Mouse (Mus musculus) stomach, postnatal 0 days (tissue): ENCODE data around the gene Lgals4. TPM values are rescaled to one million over a fixed set of nuclear protein-coding genes. Genes with fewer than 3 reads are reported as not detected.
A peak's percentile ranks its signal among the peaks of the same experiment; 100 is the strongest.
"Not testable (repeated sequence)": the region's sequence is repeated elsewhere in the genome, so short reads cannot be mapped to it uniquely, and the experiment has no call there.

Source experiments
- ATAC-seq: fragments of 200-750 bp; cut with Nextera tagmentation; 2 replicates; pipeline ENCODE4 v1.8.0; 2017; ENCODE audit not compliant: low FRiP score, low TSS enrichment
- DNase-seq: peaks from one replicate; pipeline ENCODE4 v3.0.0-alpha.2; 2016; ENCODE audit warnings: low spot score
- H3K27ac ChIP-seq: fragments of 300-500 bp; sonication (generic); replicated peaks from 2 replicates; pipeline ENCODE4 v1.5.1; 2014; ENCODE audit warnings: mild to moderate bottlenecking, control low read depth
- H3K27me3 ChIP-seq: fragments of 300-500 bp; sonication (generic); 2 replicates; pipeline ENCODE4 v1.6.1; 2014; ENCODE audit warnings: low read length; ENCODE audit not compliant: control insufficient read depth, insufficient read depth
- H3K36me3 ChIP-seq: fragments of 300-500 bp; sonication (generic); 2 replicates; pipeline ENCODE4 v1.6.1; 2014; ENCODE audit warnings: low read length, mixed read lengths; ENCODE audit not compliant: control insufficient read depth, insufficient read depth
- H3K4me1 ChIP-seq: fragments of 300-500 bp; sonication (generic); replicated peaks from 2 replicates; pipeline ENCODE4 v1.6.1; 2014; ENCODE audit warnings: antibody characterized with exemption; ENCODE audit not compliant: control insufficient read depth, insufficient read depth
- H3K4me2 ChIP-seq: fragments of 300-500 bp; sonication (generic); replicated peaks from 2 replicates; pipeline ENCODE4 v1.6.1; 2014; ENCODE audit warnings: low read depth, mild to moderate bottlenecking, control low read depth, moderate library complexity
- H3K4me3 ChIP-seq: fragments of 300-500 bp; sonication (generic); 2 replicates; pipeline ENCODE4 v1.5.1; 2014; ENCODE audit warnings: low read depth, low read length, control low read depth
- H3K9ac ChIP-seq: fragments of 300-500 bp; sonication (generic); 2 replicates; pipeline ENCODE4 v1.6.1; 2014; ENCODE audit warnings: mild to moderate bottlenecking, low read length, control low read depth, mixed read lengths
- H3K9me3 ChIP-seq: fragments of 300-500 bp; sonication (generic); 2 replicates; pipeline ENCODE4 v1.6.1; 2016; ENCODE audit warnings: low read length; ENCODE audit not compliant: control insufficient read depth
- CTCF ChIP-seq: IDR thresholded peaks from 2 replicates; pipeline ENCODE4 v1.5.1; 2016; ENCODE audit warnings: antibody characterized with exemption, low read depth, mild to moderate bottlenecking, moderate library complexity
- EP300 ChIP-seq: optimal IDR thresholded peaks from 2 replicates; pipeline ENCODE3; 2016; ENCODE audit warnings: antibody characterized with exemption
- WGBS: fragments of 180-500 bp; shearing (Covaris S2); extraction: QIAGEN DNeasy Blood & Tissue Kit; methylation state at CpG from one replicate; pipeline ENCODE4 v1.1.7; 2014; 5-methylcytosine and 5-hydroxymethylcytosine counted together
- polyA plus RNA-seq: library from polyadenylated mRNA; unstranded; fragments of >200 nt; fragmentation: Nextera tagmentation; extraction: Ambion mirVana; gene quantifications from 2 replicates; pipeline ENCODE4 v1.2.1, GENCODE M21; 2015

Lgals4 gene
- polyA plus RNA-seq, 1 experiment from 2014 or later: 489 TPM

- no peaks in the 10 kb centered on the region for H3K27me3 ChIP-seq
- H3K4me1 ChIP-seq: peaks cover 4% of the 10 kb centered on the region; the same call in 1 of the 2 replicates
- no peak overlapping the region; the same call in 1 of the 2 replicates for H3K9ac ChIP-seq
- H3K4me2 ChIP-seq: 0 out of 2 replicates have a peak overlapping the region, but pooled peaks have one; percentile 44
- H3K27ac ChIP-seq: peak overlapping the region; percentile 70
- TF ChIP-seq EP300 (no peak), CTCF (no peak)
- no peak overlapping the region for H3K4me3 ChIP-seq
- H3K36me3 ChIP-seq: no peaks in the 10 kb centered on the region
- no peaks in the 10 kb centered on the region for H3K9me3 ChIP-seq
- no peak for ATAC-seq
- 80% methylated on average over 28 of the region's 28 CpGs for WGBS
- DNase-seq: no peak
These were observed 33.3 kb downstream of the Lgals4 start for GRCm38 (mm10) chr7:28866769-28867507.

GRCm38 (mm10) chr7:28867508-28868340 is 34.1 kb downstream of the Lgals4 start:
- 0 out of 2 replicates have a peak overlapping the region, but pooled peaks have one; percentile 14 for H3K4me3 ChIP-seq
- WGBS: 25% methylated on average over 23 of the region's 23 CpGs
- DNase-seq (peak; percentile 83), ATAC-seq (peak; percentile 50)
- H3K4me1 ChIP-seq, H3K36me3 ChIP-seq, H3K9me3 ChIP-seq, H3K27me3 ChIP-seq: not testable (repeated sequence)
- peak overlapping the region; percentile 44; the same call in 1 of the 2 replicates for H3K4me2 ChIP-seq
- peak overlapping the region; percentile 28; the same call in 1 of the 2 replicates for H3K9ac ChIP-seq
- peak; percentile 78 for TF ChIP-seq CTCF
- H3K27ac ChIP-seq: peak overlapping the region; percentile 70

- Histone ChIP-seq H3K4me1 (no peaks in the 10 kb centered on the region), H3K9me3 (no peaks in the 10 kb centered on the region), H3K27me3 (no peaks in the 10 kb centered on the region), H3K4me3 (no peak overlapping the region), H3K4me2 (no peak overlapping the region), H3K36me3 (no peaks in the 10 kb centered on the region), H3K27ac (no peak overlapping the region), H3K9ac (no peak overlapping the region)
- ATAC-seq (peak; percentile 56; the same call in 1 of the 2 replicates), DNase-seq (peak; percentile 56)
- TF ChIP-seq CTCF (no peak), EP300 (no peak)
- 79% methylated on average over 24 of the region's 24 CpGs for WGBS
These were observed 37.4 kb downstream of the Lgals4 start for GRCm38 (mm10) chr7:28870901-28871664.

GRCm38 (mm10) chr7:28874565-28874964 is 40.9 kb downstream of the Lgals4 start:
- Histone ChIP-seq H3K4me1 (no peaks in the 10 kb centered on the region), H3K4me3 (no peak overlapping the region), H3K36me3 (no peaks in the 10 kb centered on the region), H3K9me3 (no peaks in the 10 kb centered on the region), H3K27me3 (no peaks in the 10 kb centered on the region), H3K9ac (no peak overlapping the region), H3K27ac (no peak overlapping the region), H3K4me2 (no peak overlapping the region)
- no peak for TF ChIP-seq EP300
- TF ChIP-seq CTCF: no peak
- 68% methylated on average over 2 of the region's 2 CpGs for WGBS
- DNase-seq (no peak), ATAC-seq (no peak)

GRCm38 (mm10) chr7:28876099-28876498 is 42.4 kb downstream of the Lgals4 start:
- ATAC-seq: no peak

More at GRCm38 (mm10) chr7:28876099-28876498, 42.4 kb downstream of the Lgals4 start:
- Histone ChIP-seq H3K4me2 (no peak overlapping the region), H3K4me3 (no peak overlapping the region), H3K27ac (no peak overlapping the region), H3K36me3 (no peaks in the 10 kb centered on the region), H3K9ac (no peak overlapping the region), H3K4me1 (no peaks in the 10 kb centered on the region), H3K9me3 (no peaks in the 10 kb centered on the region), H3K27me3 (no peaks in the 10 kb centered on the region)
- TF ChIP-seq CTCF: no peak
- no peak for TF ChIP-seq EP300
- 62% methylated on average over 4 of the region's 4 CpGs for WGBS
- DNase-seq: no peak
